ENCODE assay signal across 8 mouse cellular contexts in genomic region chr2:128818956-128819643, GRCm38 (mm10). TPM values are rescaled to one million over a fixed set of nuclear protein-coding genes. Genes with fewer than 3 reads are reported as not detected.
DNase-seq lines count a peak whose midpoint lies in the region; TF ChIP-seq lines count a peak whose summit lies in the region.

No protein-coding gene starts in this region.

- peaks cover 17% of the 10 kb centered on the region; the same call in 1 of the 2 replicates for H3K4me1 ChIP-seq in kidney, adult 2 months (ENCODE audit: control insufficient read depth, insufficient read depth, low read length)

- H3K36me3 ChIP-seq in kidney, adult 2 months (ENCODE audit: control insufficient read depth, insufficient read depth, low read length), result no peaks in the 10 kb centered on the region; the same call in 1 of the 2 replicates

- TF ChIP-seq POLR2A in kidney, adult 2 months (IDR thresholded peaks at IDR 0.05; ENCODE audit: low read depth, low read length), result no peak

- peak; percentile 26 for DNase-seq in kidney, adult 11 months
- no peak for DNase-seq in kidney, adult 8-10 months
- peak; percentile 34 for DNase-seq in adrenal gland, postnatal 10 days
- peak; percentile 54 to 59 for DNase-seq in heart, adult 18-20 months
- peak; percentile 47 for DNase-seq in kidney, adult 2 months
- peak; percentile 31 for DNase-seq in lung, postnatal 10 days
- DNase-seq in telencephalon, adult 2 months (ENCODE audit: low read depth, low spot score), result peak; percentile 21
- DNase-seq in layer of hippocampus, adult 11-12 months (ENCODE audit: low spot score), result no peak

- no peaks in the 10 kb centered on the region for H3K27me3 ChIP-seq in kidney, adult 2 months (replicated peaks; ENCODE audit: control insufficient read depth, insufficient read depth, low read length)

- TF ChIP-seq CTCF in kidney, adult 2 months (conservative IDR thresholded peaks at IDR 0.05; ENCODE audit: insufficient read depth, insufficient read length, low read depth, low read length), result no peak

- H3K4me3 ChIP-seq in kidney, adult 2 months (ENCODE audit: insufficient read depth, low read depth, low read length), result peak overlapping the region; percentile 69

- peak overlapping the region; percentile 78 for H3K27ac ChIP-seq in kidney, adult 2 months (ENCODE audit: insufficient read depth, low read depth, low read length)

- WGBS in kidney, adult 2 months, result 3% methylated on average over 14 of the region's 14 CpGs

RNA-seq across cellular contexts. Expression of gene Tmem87b, which starts 1.2 kb away (rescaled TPM):
- total RNA-seq in adrenal gland, postnatal 10 days (2021), result 10 to 100 TPM; 33.2 to 37.1 TPM
- total RNA-seq in heart, adult 18-20 months (2021), result 10 to 100 TPM; 20.4 to 21.8 TPM
- 13.8 and 14.1 TPM in 2 replicates for polyA plus RNA-seq in kidney, adult 2 months (2012; rRNA removed)

RNA-seq across cellular contexts. Expression of gene Fbln7, which starts 43.7 kb away (rescaled TPM):
- total RNA-seq in adrenal gland, postnatal 10 days (2021), result 1 to 10 TPM; 3.8 TPM
- under 1 TPM; 0.47 to 0.72 TPM for total RNA-seq in heart, adult 18-20 months (2021)
- polyA plus RNA-seq in kidney, adult 2 months (2012; rRNA removed), result 15.5 and 17.0 TPM in 2 replicates

Comparison
In these comparisons a context has a peak if more than half of its experiments do, and no peak if none do; other contexts are left out.
1. DNase-seq: peak in kidney, adult 11 months (single experiment), adrenal gland, postnatal 10 days (single experiment), heart, adult 18-20 months (2 of 2), kidney, adult 2 months (single experiment), lung, postnatal 10 days (single experiment) and telencephalon, adult 2 months (single experiment); none in kidney, adult 8-10 months (0 of 2) and layer of hippocampus, adult 11-12 months (single experiment).